Mouse (Mus musculus) embryonic facial prominence, embryonic 13.5 days (tissue): ENCODE measurements around the gene BC030500. TPM values are rescaled to one million over a fixed set of nuclear protein-coding genes. Genes with fewer than 3 reads are reported as not detected.

Experiments
- ATAC-seq: fragments of 200-750 bp; cut with Nextera tagmentation; 2 replicates; pipeline ENCODE4 v1.8.0; 2017; ENCODE audit warnings: low read depth; ENCODE audit not compliant: insufficient number of reproducible peaks, insufficient read depth, low FRiP score, low TSS enrichment
- H3K27ac ChIP-seq: fragments of 300-500 bp; sonication (generic); 2 replicates; pipeline ENCODE4 v1.5.1; 2015; ENCODE audit warnings: moderate library complexity, mild to moderate bottlenecking, inconsistent platforms
- H3K27me3 ChIP-seq: fragments of 300-500 bp; sonication (generic); 2 replicates; pipeline ENCODE4 v1.6.1; 2015; ENCODE audit warnings: mild to moderate bottlenecking, inconsistent platforms
- H3K36me3 ChIP-seq: fragments of 300-500 bp; sonication (generic); 2 replicates; pipeline ENCODE4 v1.6.1; 2015; ENCODE audit warnings: mild to moderate bottlenecking, inconsistent platforms
- H3K4me1 ChIP-seq: fragments of 300-500 bp; sonication (generic); 2 replicates; pipeline ENCODE4 v1.6.1; 2015; ENCODE audit warnings: inconsistent platforms
- H3K4me2 ChIP-seq: fragments of 300-500 bp; sonication (generic); 2 replicates; pipeline ENCODE4 v1.6.1; 2015; ENCODE audit warnings: moderate library complexity, mild to moderate bottlenecking, inconsistent platforms
- H3K4me3 ChIP-seq: fragments of 300-500 bp; sonication (generic); 2 replicates; pipeline ENCODE4 v1.5.1; 2015; ENCODE audit warnings: mild to moderate bottlenecking, inconsistent platforms
- H3K9ac ChIP-seq: fragments of 300-500 bp; sonication (generic); 2 replicates; pipeline ENCODE4 v1.6.1; 2015; ENCODE audit warnings: mild to moderate bottlenecking, inconsistent platforms
- H3K9me3 ChIP-seq: fragments of 300-500 bp; sonication (generic); 2 replicates; pipeline ENCODE4 v1.6.1; 2016; ENCODE audit warnings: inconsistent platforms
- WGBS: fragments of 180-500 bp; shearing (Covaris S2); methylation state at CpG from one replicate; pipeline ENCODE4 v1.1.7; 2015; ENCODE audit warnings: mixed read lengths; 5-methylcytosine and 5-hydroxymethylcytosine counted together
- polyA plus RNA-seq: library from polyadenylated mRNA; unstranded; fragments of >200 nt; fragmentation: Nextera tagmentation; extraction: Ambion mirVana; gene quantifications from 2 replicates; pipeline ENCODE4 v1.2.1, GENCODE M21; 2015

Gene BC030500
- 1.5 and 1.6 TPM in 2 replicates for polyA plus RNA-seq

DNA sequence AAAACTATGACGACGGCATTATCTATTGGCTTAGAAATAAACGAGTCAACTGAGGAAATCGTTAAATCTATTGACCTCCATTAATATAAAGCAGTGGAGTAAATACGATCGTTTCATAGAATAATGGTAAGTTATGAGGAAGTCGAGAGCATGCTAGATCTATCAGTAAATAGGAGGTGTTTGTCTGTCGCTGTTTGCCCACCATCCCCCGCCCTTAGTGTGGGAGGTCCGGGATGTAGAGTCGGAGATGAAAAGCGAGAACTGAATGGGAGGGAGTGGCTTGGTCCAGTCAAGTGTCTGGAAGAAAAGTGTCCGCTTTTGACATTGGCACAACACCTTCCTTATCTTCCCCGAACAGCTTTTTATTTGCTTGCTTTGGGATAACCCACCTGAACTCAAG, at the start of gene BC030500:
TSS of gene BC030500 (plus strand) at position 79 of the 400 bp plus-strand sequence.
- WGBS = 8% methylated on average over 14 of the region's 14 CpGs
- H3K36me3 ChIP-seq = no peaks in the 10 kb centered on the region

DNA sequence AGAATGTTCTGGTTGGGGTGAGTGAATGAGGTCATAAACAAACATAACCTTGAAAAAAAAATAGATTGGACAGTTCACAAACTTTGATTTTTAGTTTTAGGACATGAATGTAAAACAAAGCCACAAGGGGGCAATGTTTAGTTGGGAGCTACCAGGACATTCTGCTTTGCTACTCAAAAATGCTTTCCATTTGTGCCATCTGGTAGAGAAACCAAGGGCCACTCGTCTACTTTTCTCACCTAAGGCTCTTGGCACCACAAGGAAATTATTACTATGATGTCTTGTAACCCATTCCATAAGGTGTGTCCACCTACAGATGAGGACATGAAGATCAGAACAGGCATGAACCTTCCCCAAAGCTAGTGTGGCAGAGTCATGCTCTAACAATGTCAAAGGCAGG, 25.1 kb upstream of the BC030500 start:
- 8% methylated on average over 1 of the region's 1 CpGs for WGBS
- Histone ChIP-seq H3K9ac (no peak overlapping the region), H3K9me3 (no peaks in the 10 kb centered on the region), H3K4me2 (no peak overlapping the region), H3K4me1 (no peaks in the 10 kb centered on the region), H3K27me3 (no peaks in the 10 kb centered on the region), H3K36me3 (no peaks in the 10 kb centered on the region), H3K4me3 (no peak overlapping the region), H3K27ac (no peak overlapping the region)
- no peak for ATAC-seq

More for the DNA sequence above, at the start of gene BC030500:
- Histone ChIP-seq H3K27ac (no peak within 1 kb of the TSS), H3K4me1 (0 out of 2 replicates have a peak, but pooled peaks cover 13% of the 10 kb centered on the region), H3K9me3 (no peaks in the 10 kb centered on the region), H3K4me3 (peak within 1 kb of the TSS; percentile 64), H3K27me3 (peaks cover 32% of the 10 kb centered on the region), H3K4me2 (peak within 1 kb of the TSS; percentile 99), H3K9ac (peak within 1 kb of the TSS; percentile 68)
- ATAC-seq = no peak

DNA sequence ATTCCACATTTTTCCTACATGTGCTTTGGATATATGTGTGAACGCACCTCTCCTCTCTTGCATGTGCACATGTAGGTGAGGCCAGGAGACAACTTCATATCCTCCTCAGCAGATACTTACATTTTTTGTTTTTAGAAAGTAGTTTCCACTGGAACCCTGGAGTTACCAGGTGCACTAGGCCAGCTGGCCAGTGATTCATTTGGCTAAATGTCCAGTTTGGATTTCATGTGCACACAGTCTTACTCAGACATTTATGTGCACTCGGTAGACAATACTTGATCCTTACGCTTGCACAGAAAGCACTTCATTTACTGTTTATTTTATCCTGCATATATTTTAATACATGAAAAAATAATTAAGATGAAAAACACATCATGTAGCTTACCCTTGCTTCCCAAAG, 21.0 kb upstream of the BC030500 start:
- no peaks in the 10 kb centered on the region for H3K27me3 ChIP-seq
- no peak overlapping the region for H3K4me3 ChIP-seq
- H3K4me1 ChIP-seq = no peaks in the 10 kb centered on the region
- H3K36me3 ChIP-seq = no peaks in the 10 kb centered on the region
- no peak for ATAC-seq
- H3K9ac ChIP-seq = no peak overlapping the region
- H3K4me2 ChIP-seq = no peak overlapping the region
- no peak overlapping the region for H3K27ac ChIP-seq
- H3K9me3 ChIP-seq = no peaks in the 10 kb centered on the region
- 93% methylated on average over 3 of the region's 3 CpGs for WGBS

DNA sequence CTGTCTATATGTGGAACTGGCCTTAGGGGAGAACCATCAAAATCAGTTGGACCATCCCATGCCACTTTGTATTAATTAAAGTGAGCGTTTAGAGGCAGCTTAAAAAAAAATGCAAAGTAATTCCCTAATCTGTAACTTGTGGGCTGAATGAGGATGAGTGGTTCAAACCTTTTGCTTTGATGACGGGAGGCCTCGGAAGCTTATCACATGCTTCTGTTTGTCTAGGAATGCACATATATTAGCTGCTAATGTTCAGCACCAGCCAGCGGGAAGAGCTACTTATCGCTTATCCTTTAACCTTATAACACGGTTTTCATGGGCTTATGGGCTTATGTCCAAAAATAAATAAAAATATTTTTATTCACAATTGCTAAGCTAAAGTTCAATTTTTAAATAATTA, 15.6 kb upstream of the BC030500 start:
- H3K27ac ChIP-seq = no peak overlapping the region
- 76% methylated on average over 6 of the region's 6 CpGs for WGBS
- H3K9ac ChIP-seq = no peak overlapping the region
- H3K36me3 ChIP-seq = no peaks in the 10 kb centered on the region
- no peaks in the 10 kb centered on the region for H3K4me1 ChIP-seq
- H3K4me3 ChIP-seq = no peak overlapping the region
- no peaks in the 10 kb centered on the region for H3K27me3 ChIP-seq
- no peak overlapping the region for H3K4me2 ChIP-seq
- no peaks in the 10 kb centered on the region for H3K9me3 ChIP-seq
- no peak for ATAC-seq

DNA sequence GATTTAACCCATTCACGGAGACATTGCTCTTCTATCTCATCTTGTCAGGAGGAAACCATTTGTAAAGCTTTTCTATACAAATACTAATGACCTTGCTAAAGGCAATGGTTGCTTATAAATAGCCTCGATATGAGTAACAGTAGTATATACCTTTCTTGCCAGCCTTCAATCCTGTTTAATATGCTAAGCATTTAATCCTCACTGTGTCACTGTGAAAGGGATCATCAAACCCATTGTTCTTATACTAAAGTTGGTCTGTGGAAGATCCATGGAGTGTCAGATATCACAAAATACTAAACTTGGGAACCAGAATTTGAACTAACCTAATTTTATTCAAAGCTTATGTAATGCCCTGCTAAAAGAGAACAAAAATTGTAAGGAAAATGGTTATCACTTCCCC, 7.1 kb upstream of the BC030500 start:
- ATAC-seq = no peak
- H3K27ac ChIP-seq = no peak overlapping the region
- no peak overlapping the region for H3K4me3 ChIP-seq
- H3K4me1 ChIP-seq = no peaks in the 10 kb centered on the region
- no peak overlapping the region for H3K9ac ChIP-seq
- no peaks in the 10 kb centered on the region for H3K36me3 ChIP-seq
- H3K27me3 ChIP-seq = no peaks in the 10 kb centered on the region
- 33% methylated on average over 2 of the region's 2 CpGs for WGBS
- H3K4me2 ChIP-seq = no peak overlapping the region
- no peaks in the 10 kb centered on the region for H3K9me3 ChIP-seq

DNA sequence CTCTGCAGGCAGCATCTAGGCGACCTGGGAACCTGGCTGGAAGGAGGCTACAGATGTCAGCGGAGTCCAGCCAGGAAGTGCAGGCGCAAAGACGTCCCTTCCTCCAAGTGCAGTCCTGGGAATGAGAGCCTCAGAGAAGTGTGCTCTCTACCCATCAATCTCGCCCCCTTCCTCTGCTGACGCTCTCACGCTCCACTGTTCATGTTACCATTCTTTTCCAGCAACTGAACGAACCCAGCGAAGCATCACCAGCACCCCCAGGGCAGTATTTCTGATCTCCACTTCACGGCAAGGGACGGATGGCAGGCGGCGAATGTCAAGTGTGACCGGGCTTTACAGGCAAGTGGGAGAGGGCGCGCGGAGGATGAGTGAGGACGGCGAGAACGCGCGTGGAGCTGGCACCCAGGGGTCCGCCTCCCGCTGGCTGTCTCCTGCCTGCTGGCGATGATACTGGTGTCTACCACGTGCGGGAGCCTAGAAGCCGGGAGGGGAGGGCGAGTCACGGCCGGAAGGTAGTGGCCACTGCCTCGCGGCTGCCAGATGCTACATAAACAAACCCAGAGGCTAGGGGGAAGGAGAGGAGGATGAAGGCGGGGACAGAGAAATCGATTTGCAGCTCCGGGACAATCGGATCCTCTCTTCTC, 763 bp downstream of the BC030500 start, which contains the start of gene Galntl6:
TSS of gene Galntl6 (minus strand) at position 445 of the 644 bp plus-strand sequence.
- Histone ChIP-seq H3K27me3 (peaks cover 32% of the 10 kb centered on the region), H3K4me2 (peak within 1 kb of the TSS; percentile 99), H3K27ac (no peak within 1 kb of the TSS), H3K4me1 (0 out of 2 replicates have a peak, but pooled peaks cover 13% of the 10 kb centered on the region), H3K9me3 (no peaks in the 10 kb centered on the region), H3K9ac (peak within 1 kb of the TSS; percentile 68), H3K4me3 (peak within 1 kb of the TSS; percentile 64), H3K36me3 (no peaks in the 10 kb centered on the region)
- WGBS = under 1% methylated on average over 37 of the region's 37 CpGs
- peak; percentile 15; the same call in 1 of the 2 replicates for ATAC-seq

DNA sequence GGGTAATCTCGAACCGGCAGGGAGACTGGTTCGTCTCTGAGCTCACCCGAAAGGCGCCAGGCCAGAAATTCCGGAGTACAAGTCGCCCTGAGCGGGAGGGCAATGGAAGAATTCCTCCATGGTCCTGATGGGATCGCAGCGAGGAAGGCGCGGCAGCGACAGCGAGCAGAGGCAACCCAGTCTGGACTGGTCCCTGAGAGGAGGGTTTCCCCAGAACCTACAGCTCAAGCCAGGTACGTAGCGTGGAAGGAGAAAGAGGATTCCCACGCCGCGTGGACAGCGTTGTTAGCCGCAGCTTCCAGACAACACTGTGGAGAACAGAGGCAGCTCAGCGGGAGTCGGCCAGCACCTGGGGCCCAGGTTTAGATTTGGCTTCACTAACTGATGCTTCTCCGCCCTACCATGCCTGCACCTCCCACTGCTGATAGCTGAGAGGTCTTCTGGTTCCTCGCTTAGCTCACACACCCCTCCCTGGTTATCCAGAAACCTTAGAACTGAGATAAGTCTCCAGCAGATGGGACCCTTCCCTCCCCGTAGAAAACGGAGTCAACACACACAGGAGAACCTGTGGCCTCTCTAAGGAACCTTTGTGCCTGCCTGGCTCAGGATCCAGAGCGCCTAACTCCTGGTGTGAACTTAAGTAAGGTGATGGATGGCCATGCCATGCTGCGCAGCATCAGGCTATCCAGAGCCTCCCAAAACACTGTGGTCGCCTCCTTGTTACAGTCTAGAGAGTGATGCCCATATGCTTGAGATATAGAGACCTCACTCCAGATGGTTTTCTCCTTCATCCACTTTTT, 1.5 kb downstream of the BC030500 start:
- Histone ChIP-seq H3K9me3 (no peaks in the 10 kb centered on the region), H3K4me1 (0 out of 2 replicates have a peak, but pooled peaks cover 13% of the 10 kb centered on the region), H3K27ac (no peak overlapping the region), H3K4me3 (peak overlapping the region; percentile 64), H3K4me2 (peak overlapping the region; percentile 99), H3K27me3 (peaks cover 32% of the 10 kb centered on the region), H3K36me3 (no peaks in the 10 kb centered on the region), H3K9ac (peak overlapping the region; percentile 68)
- 2% methylated on average over 30 of the region's 30 CpGs for WGBS
- peak; percentile 32; the same call in 1 of the 2 replicates for ATAC-seq

DNA sequence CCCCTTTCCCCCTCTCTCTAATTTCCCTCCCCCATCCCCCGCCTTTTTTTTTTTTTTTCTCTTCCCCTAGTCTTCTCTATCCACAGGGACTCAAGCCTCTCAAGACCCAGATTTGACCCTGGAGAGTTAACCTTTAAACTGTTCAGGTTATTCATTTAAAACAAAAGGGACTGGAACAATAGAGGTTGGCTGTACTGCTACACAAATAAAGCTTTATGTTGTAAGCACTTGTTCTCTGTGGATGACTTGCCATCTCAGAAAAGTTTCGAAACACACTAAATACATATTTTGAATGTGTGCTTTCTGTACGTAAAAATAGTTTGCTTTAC, 2.0 kb downstream of the BC030500 start:
- H3K27me3 ChIP-seq = peaks cover 32% of the 10 kb centered on the region
- no peak overlapping the region for H3K9ac ChIP-seq
- H3K4me1 ChIP-seq = 0 out of 2 replicates have a peak, but pooled peaks cover 13% of the 10 kb centered on the region
- H3K36me3 ChIP-seq = no peaks in the 10 kb centered on the region
- no peak overlapping the region for H3K4me3 ChIP-seq
- no peak overlapping the region for H3K27ac ChIP-seq
- whole genome bisulfite sequencing = 58% methylated on average over 3 of the region's 3 CpGs
- no peaks in the 10 kb centered on the region for H3K9me3 ChIP-seq
- no peak for ATAC-seq
- 0 out of 2 replicates have a peak overlapping the region, but pooled peaks have one; percentile 99 for H3K4me2 ChIP-seq

DNA sequence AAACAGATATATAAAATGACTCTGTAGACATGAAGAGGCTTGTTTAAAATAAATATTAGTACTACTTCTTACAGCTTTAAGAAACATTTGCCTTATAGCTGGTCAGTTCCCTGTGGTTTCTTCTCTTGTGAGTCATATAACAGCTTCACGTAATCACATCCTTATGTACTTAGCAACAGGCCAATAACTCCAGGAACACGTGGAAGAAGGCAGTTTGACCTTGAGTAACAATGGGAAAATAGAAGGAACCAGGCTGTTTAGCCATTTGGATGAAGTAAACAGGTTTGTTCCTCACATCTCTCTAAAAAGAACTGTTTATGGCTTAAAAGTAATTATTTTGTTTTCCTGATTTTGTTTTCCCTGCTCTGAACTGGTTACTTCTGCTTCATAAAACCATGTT, 3.6 kb downstream of the BC030500 start:
- WGBS = 38% methylated on average over 2 of the region's 2 CpGs
- H3K27ac ChIP-seq = no peak overlapping the region
- H3K4me3 ChIP-seq = no peak overlapping the region
- H3K36me3 ChIP-seq = no peaks in the 10 kb centered on the region
- H3K9me3 ChIP-seq = no peaks in the 10 kb centered on the region
- H3K4me1 ChIP-seq = 0 out of 2 replicates have a peak, but pooled peaks cover 13% of the 10 kb centered on the region
- no peak for ATAC-seq
- peaks cover 32% of the 10 kb centered on the region for H3K27me3 ChIP-seq
- no peak overlapping the region for H3K4me2 ChIP-seq
- no peak overlapping the region for H3K9ac ChIP-seq

DNA sequence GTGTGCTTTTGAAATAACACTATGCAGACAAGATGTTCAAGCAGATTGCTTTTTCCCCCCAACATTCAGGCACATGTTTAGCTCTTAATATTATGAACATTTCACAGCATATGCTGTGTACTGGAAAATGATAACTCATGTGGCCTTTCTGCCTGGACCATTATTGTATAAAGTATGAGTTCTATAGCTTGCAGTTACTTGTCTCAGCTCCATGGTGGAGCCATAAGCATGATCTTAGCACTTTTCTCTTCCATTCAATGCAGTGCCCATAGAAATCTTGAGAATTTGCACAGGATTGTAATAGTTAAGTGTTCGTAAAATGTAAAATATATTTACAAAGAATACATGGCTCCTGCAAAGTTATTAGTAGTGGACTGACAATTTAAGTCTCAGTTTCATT, 19.5 kb downstream of the BC030500 start:
- WGBS = 80% methylated on average over 1 of the region's 1 CpGs
- no peaks in the 10 kb centered on the region for H3K27me3 ChIP-seq
- H3K4me1 ChIP-seq = no peaks in the 10 kb centered on the region
- ATAC-seq = no peak
- no peak overlapping the region for H3K4me2 ChIP-seq
- no peaks in the 10 kb centered on the region for H3K36me3 ChIP-seq
- no peaks in the 10 kb centered on the region for H3K9me3 ChIP-seq
- no peak overlapping the region for H3K4me3 ChIP-seq
- H3K27ac ChIP-seq = no peak overlapping the region
- H3K9ac ChIP-seq = no peak overlapping the region

DNA sequence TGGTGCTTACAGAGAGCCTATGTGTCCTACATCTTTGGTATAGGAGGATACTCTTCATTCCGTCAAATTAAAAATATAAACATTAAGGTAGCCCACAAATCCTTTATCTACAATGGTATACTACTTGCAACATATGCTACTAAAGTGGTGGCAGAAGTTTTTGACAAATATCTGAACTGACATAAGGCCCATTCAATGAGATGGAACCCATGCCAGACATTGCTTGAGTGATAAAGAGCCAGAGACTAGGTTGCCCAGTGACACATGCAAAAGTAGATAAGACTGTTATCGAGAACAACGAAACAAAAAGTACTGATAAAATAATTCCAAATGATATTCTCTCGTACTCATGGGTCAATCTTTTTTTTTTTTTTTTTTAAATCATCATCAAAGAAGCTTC, 32.2 kb downstream of the BC030500 start:
- no peak for ATAC-seq
- Histone ChIP-seq H3K9ac (no peak overlapping the region), H3K27me3 (no peaks in the 10 kb centered on the region), H3K4me3 (no peak overlapping the region), H3K4me1 (no peaks in the 10 kb centered on the region), H3K4me2 (no peak overlapping the region), H3K9me3 (no peaks in the 10 kb centered on the region), H3K27ac (no peak overlapping the region), H3K36me3 (no peaks in the 10 kb centered on the region)
- 90% methylated on average over 4 of the region's 4 CpGs for WGBS
